Mouse (Mus musculus) liver, embryonic 12.5 days (tissue): ENCODE measurements around the gene Cit. TPM values are rescaled to one million over a fixed set of nuclear protein-coding genes. Genes with fewer than 3 reads are reported as not detected.

ENCODE experiments used
- ATAC-seq: fragments of 200-750 bp; cut with Nextera tagmentation; 2 replicates; pipeline ENCODE4 v1.8.0; 2017; ENCODE audit warnings: moderate number of reproducible peaks, mild to moderate bottlenecking, moderate library complexity
- H3K27ac ChIP-seq: fragments of 300-500 bp; sonication (generic); 2 replicates; pipeline ENCODE4 v1.5.1; 2016; ENCODE audit warnings: mild to moderate bottlenecking
- H3K27me3 ChIP-seq: fragments of 300-500 bp; sonication (generic); replicated peaks from 2 replicates; pipeline ENCODE4 v1.6.1; 2016; ENCODE audit warnings: mild to moderate bottlenecking, moderate library complexity
- H3K36me3 ChIP-seq: fragments of 300-500 bp; sonication (generic); 2 replicates; pipeline ENCODE4 v1.6.1; 2016; ENCODE audit warnings: mild to moderate bottlenecking, moderate library complexity
- H3K4me1 ChIP-seq: fragments of 300-500 bp; sonication (generic); 2 replicates; pipeline ENCODE4 v1.6.1; 2016
- H3K4me2 ChIP-seq: fragments of 300-500 bp; sonication (generic); 2 replicates; pipeline ENCODE4 v1.6.1; 2016; ENCODE audit warnings: mild to moderate bottlenecking, moderate library complexity
- H3K4me3 ChIP-seq: fragments of 300-500 bp; sonication (generic); 2 replicates; pipeline ENCODE4 v1.5.1; 2016; ENCODE audit warnings: mild to moderate bottlenecking, moderate library complexity
- H3K9ac ChIP-seq: fragments of 300-500 bp; sonication (generic); 2 replicates; pipeline ENCODE4 v1.6.1; 2016; ENCODE audit warnings: mild to moderate bottlenecking, moderate library complexity
- H3K9me3 ChIP-seq: fragments of 300-500 bp; sonication (generic); replicated peaks from 2 replicates; pipeline ENCODE4 v1.6.1; 2016; ENCODE audit warnings: mild to moderate bottlenecking, moderate library complexity
- WGBS: fragments of 180-500 bp; shearing (Covaris S2); methylation state at CpG from one replicate; pipeline ENCODE4 v1.1.7; 2016; ENCODE audit not compliant: insufficient replicate concordance; 5-methylcytosine and 5-hydroxymethylcytosine counted together
- polyA plus RNA-seq: library from polyadenylated mRNA; unstranded; fragments of >200 nt; fragmentation: Nextera tagmentation; extraction: Ambion mirVana; gene quantifications from 2 replicates; pipeline ENCODE4 v1.2.1, GENCODE M21; 2016

Cit gene
- polyA plus RNA-seq, 1 experiment from 2014 or later = 55.8 TPM

- H3K4me1 ChIP-seq = peaks cover 38% of the 10 kb centered on the region
- 53% methylated on average over 23 of the region's 23 CpGs for WGBS
- H3K27ac ChIP-seq = peak overlapping the region; percentile 69
- H3K9me3 ChIP-seq = no peaks in the 10 kb centered on the region
- peak overlapping the region; percentile 51; the same call in 1 of the 2 replicates for H3K9ac ChIP-seq
- H3K27me3 ChIP-seq = no peaks in the 10 kb centered on the region
- no peak overlapping the region for H3K4me3 ChIP-seq
- H3K4me2 ChIP-seq = peak overlapping the region; percentile 40
- peaks cover 53% of the 10 kb centered on the region for H3K36me3 ChIP-seq
- peak; percentile 79 for ATAC-seq
These were observed 73.7 kb downstream of the Cit start for GRCm38 (mm10) chr5:115918597-115919351.

DNA sequence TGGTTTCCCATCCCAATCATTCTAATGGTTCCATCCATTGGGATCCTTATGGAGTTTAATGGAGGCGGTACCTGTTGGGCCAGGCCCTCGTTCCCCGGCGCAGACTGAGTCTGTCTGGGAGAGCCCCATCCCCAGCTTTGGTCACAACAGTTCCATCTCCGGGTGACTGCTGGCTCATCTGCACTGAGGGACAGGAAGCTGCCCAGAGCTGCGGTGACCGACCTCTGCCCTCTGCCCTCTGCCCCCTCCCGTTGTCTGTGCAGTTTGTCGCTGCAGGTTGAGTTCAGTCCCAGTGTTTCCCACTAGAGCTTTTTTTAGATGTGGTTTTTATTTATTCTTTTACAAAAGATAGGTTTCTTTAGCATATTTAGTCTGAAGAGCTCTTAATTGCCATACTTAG is 76.9 kb downstream of the Cit start:
- Histone ChIP-seq H3K4me2 (no peak overlapping the region), H3K4me1 (peaks cover 38% of the 10 kb centered on the region), H3K9ac (no peak overlapping the region), H3K27me3 (no peaks in the 10 kb centered on the region), H3K36me3 (peaks cover 59% of the 10 kb centered on the region), H3K4me3 (no peak overlapping the region), H3K27ac (no peak overlapping the region), H3K9me3 (no peaks in the 10 kb centered on the region)
- ATAC-seq = no peak
- 67% methylated on average over 9 of the region's 9 CpGs for WGBS

DNA sequence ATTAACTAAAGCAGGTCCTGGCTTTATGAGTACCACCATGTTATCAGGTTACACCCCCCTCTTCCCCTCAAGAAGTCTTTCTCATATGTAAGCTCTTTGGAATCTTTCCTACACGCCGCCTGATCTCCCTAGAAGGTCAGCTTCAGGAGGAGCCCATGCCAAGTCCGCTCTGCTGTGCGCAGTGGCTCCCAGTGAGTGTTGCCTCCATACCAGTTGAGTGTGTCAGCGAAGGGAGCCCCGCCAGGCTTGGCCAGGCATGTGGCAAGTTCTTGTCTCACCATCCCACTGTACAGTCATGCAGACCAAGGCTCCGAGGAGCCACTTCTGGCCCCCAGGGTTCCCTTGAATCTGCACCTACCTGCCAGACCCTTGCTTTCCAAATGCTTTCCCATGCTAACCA is 79.9 kb downstream of the Cit start:
- Histone ChIP-seq H3K4me3 (no peak overlapping the region), H3K27ac (no peak overlapping the region), H3K36me3 (peaks cover 73% of the 10 kb centered on the region), H3K9me3 (no peaks in the 10 kb centered on the region), H3K4me1 (peaks cover 13% of the 10 kb centered on the region), H3K9ac (no peak overlapping the region), H3K27me3 (no peaks in the 10 kb centered on the region), H3K4me2 (no peak overlapping the region)
- 90% methylated on average over 7 of the region's 7 CpGs for WGBS
- ATAC-seq = no peak

GRCm38 (mm10) chr5:115928786-115929507 is 83.9 kb downstream of the Cit start:
- WGBS = 79% methylated on average over 16 of the region's 16 CpGs
- Histone ChIP-seq H3K4me1 (no peaks in the 10 kb centered on the region), H3K9me3 (no peaks in the 10 kb centered on the region), H3K27ac (no peak overlapping the region), H3K4me3 (no peak overlapping the region), H3K27me3 (no peaks in the 10 kb centered on the region), H3K36me3 (peaks cover 99% of the 10 kb centered on the region), H3K9ac (no peak overlapping the region), H3K4me2 (no peak overlapping the region)
- no peak for ATAC-seq

DNA sequence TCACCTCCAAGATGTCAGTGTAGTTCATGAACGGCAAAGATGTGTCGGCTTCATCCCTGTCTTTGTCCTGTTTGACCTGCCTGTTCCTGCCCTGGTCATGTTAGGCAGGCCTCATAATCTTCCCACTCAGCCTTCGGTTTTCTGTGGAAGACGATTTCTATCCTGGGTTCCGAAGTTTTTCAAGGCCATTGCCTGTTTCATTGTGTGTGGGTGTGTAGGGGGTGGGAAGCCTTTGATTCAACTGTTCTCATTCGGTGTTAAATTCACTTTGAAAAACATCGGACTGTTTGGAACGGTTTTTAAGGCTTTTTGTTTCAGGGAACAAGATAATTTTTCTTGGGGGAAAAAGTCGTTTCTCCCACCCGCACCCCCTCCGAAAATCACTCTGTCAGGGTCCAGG is 87.2 kb downstream of the Cit start:
- Histone ChIP-seq H3K9me3 (no peaks in the 10 kb centered on the region), H3K4me1 (no peaks in the 10 kb centered on the region), H3K36me3 (peaks cover 98% of the 10 kb centered on the region), H3K9ac (no peak overlapping the region), H3K4me3 (no peak overlapping the region), H3K4me2 (no peak overlapping the region), H3K27ac (no peak overlapping the region), H3K27me3 (no peaks in the 10 kb centered on the region)
- no peak for ATAC-seq
- 92% methylated on average over 11 of the region's 11 CpGs for WGBS

- Histone ChIP-seq H3K27me3 (no peaks in the 10 kb centered on the region), H3K27ac (no peak overlapping the region), H3K9me3 (no peaks in the 10 kb centered on the region), H3K9ac (no peak overlapping the region), H3K4me1 (no peaks in the 10 kb centered on the region), H3K4me2 (no peak overlapping the region), H3K4me3 (no peak overlapping the region), H3K36me3 (peaks cover 99% of the 10 kb centered on the region)
- 91% methylated on average over 15 of the region's 15 CpGs for WGBS
- ATAC-seq = no peak
These were observed 91.8 kb downstream of the Cit start for GRCm38 (mm10) chr5:115936851-115937250.

DNA sequence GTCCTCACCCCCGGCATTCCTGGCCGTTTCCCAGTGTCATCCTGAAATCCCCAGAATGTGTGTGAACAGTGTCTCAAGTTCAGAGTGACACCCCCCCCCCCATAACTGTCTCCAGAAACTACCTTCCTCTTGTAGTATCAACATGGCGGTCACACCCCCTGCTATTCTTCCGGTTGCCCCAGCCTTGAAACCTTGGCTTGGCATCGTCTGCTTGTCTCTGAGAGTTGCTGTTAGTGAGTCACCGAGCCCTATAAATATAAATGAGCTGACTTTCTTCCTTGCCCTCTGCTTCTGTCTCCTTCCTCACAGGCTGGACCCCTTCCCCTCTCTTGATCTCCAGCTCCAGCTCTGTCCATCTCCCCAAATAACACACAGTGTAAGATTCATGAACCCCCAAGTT is 92.5 kb downstream of the Cit start:
- Histone ChIP-seq H3K9me3 (0 out of 2 replicates have a peak, but pooled peaks cover 3% of the 10 kb centered on the region), H3K4me2 (no peak overlapping the region), H3K27ac (no peak overlapping the region), H3K4me3 (no peak overlapping the region), H3K27me3 (no peaks in the 10 kb centered on the region), H3K36me3 (peaks cover 99% of the 10 kb centered on the region), H3K9ac (no peak overlapping the region), H3K4me1 (no peaks in the 10 kb centered on the region)
- ATAC-seq = no peak
- 97% methylated on average over 6 of the region's 6 CpGs for WGBS

- no peak for ATAC-seq
- H3K4me3 ChIP-seq = no peak overlapping the region
- peaks cover 6% of the 10 kb centered on the region for H3K4me1 ChIP-seq
- no peak overlapping the region for H3K27ac ChIP-seq
- H3K4me2 ChIP-seq = no peak overlapping the region
- peaks cover 99% of the 10 kb centered on the region for H3K36me3 ChIP-seq
- WGBS = 90% methylated on average over 13 of the region's 13 CpGs
- H3K27me3 ChIP-seq = no peaks in the 10 kb centered on the region
- no peak overlapping the region for H3K9ac ChIP-seq
- H3K9me3 ChIP-seq = 0 out of 2 replicates have a peak, but pooled peaks cover 3% of the 10 kb centered on the region
These were observed 93.9 kb downstream of the Cit start for GRCm38 (mm10) chr5:115938999-115939398.

DNA sequence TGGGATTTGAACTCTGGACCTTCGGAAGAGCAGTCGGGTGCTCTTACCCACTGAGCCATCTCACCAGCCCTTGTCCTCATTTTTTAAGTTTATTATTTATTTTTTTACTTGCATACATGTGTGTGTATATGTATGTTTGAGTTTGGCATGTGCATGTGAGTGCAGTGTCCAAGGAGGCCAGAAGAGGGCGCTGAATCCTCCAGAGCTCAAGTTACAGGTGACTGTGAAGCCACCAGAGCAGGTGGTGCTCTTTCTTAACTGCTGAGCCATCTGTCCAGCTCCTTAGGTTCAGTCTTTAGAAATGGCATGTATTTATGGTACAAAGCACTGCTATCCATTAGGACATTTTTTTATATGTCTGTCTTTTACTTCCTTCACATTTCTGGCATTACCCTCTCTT is 97.3 kb downstream of the Cit start:
- H3K4me1 ChIP-seq = peaks cover 38% of the 10 kb centered on the region
- no peak for ATAC-seq
- H3K9ac ChIP-seq = no peak overlapping the region
- H3K36me3 ChIP-seq = peaks cover 99% of the 10 kb centered on the region
- WGBS = 80% methylated on average over 3 of the region's 3 CpGs
- no peaks in the 10 kb centered on the region for H3K27me3 ChIP-seq
- 0 out of 2 replicates have a peak, but pooled peaks cover 3% of the 10 kb centered on the region for H3K9me3 ChIP-seq
- no peak overlapping the region for H3K27ac ChIP-seq
- no peak overlapping the region for H3K4me2 ChIP-seq
- no peak overlapping the region for H3K4me3 ChIP-seq

DNA sequence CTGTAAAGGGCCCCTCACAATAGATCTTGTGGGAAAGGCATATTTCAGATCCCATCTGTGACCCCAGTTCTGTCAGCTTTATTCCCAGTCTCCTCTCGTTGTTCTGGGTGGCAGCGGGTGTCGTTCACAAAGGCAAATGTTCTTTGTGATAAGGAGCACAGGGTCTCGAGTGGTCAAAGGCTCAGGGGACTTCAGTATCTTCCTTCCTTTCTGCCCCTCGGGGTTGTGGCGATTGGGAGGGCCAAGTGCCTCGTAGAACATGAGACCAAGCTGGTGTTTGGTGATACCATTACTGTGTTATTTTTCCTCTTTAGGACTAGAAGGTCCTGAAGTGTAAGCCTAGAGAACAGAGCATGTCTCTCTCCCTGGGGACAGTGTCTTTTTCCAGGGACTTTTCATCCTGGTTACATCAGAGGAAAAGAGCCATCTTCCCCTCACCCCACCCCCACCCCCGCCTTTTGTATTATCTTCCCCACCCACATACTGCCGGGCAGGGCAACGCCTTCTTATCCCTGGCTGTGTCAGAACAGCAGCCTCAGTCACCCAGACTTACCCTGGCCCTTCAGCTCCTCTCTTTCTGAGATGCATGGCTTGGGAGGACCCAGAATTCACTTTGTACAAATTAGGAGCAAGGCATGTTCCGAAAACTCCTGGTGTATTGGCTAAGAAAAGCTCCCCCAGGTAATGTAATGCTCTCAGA is 99.9 kb downstream of the Cit start:
- Histone ChIP-seq H3K4me1 (peaks cover 64% of the 10 kb centered on the region), H3K4me2 (peak overlapping the region; percentile 79), H3K27ac (peak overlapping the region; percentile 86), H3K4me3 (peak overlapping the region; percentile 54), H3K27me3 (no peaks in the 10 kb centered on the region), H3K36me3 (peaks cover 99% of the 10 kb centered on the region), H3K9me3 (0 out of 2 replicates have a peak, but pooled peaks cover 3% of the 10 kb centered on the region), H3K9ac (peak overlapping the region; percentile 71)
- peak; percentile 85 for ATAC-seq
- WGBS = 14% methylated on average over 11 of the region's 11 CpGs

DNA sequence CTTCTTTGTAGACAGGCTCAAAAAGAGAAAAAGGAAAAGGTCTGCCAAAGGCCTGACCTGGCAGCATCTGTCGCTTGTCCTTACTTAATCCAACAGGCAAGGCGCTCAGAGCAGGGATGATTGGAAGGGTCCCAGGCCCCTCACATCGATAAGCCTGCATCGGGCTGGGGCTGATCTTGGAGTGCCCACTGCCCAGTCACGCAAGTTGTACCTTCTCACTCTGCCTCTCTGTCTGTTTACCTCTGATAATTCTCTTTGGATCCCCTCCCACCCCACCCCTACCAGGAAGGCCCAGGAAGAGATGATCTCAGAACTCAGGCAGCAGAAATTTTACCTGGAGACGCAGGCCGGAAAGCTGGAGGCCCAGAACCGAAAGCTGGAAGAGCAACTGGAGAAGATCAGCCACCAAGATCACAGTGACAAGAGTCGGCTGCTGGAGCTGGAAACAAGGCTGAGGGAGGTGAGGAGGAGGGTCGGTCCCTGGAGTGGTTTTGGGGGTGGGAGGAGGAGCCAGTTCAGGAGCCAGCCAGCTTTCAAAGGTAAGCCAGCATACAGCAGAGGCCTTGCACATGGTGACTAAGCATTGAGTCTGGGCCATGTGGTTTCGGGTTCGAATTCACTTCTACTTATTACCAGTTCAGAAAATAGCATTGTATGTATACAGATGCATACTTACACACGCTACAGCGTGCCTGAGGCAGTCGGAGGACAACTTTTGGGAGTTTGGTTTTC is 102.7 kb downstream of the Cit start:
- 62% methylated on average over 15 of the region's 15 CpGs for WGBS
- peak overlapping the region; percentile 71 for H3K9ac ChIP-seq
- H3K36me3 ChIP-seq = peaks cover 99% of the 10 kb centered on the region
- H3K4me3 ChIP-seq = peak overlapping the region; percentile 54
- no peaks in the 10 kb centered on the region for H3K27me3 ChIP-seq
- H3K9me3 ChIP-seq = peaks cover 17% of the 10 kb centered on the region
- ATAC-seq = peak; percentile 89
- peak overlapping the region; percentile 79 for H3K4me2 ChIP-seq
- H3K27ac ChIP-seq = peak overlapping the region; percentile 86
- H3K4me1 ChIP-seq = peaks cover 66% of the 10 kb centered on the region
